Mouse (Mus musculus) forebrain, embryonic 10.5 days (tissue): ENCODE measurements around the gene Lin7a. TPM values are rescaled to one million over a fixed set of nuclear protein-coding genes. Genes with fewer than 3 reads are reported as not detected.

Experiments
- DNase-seq: peaks from one replicate; pipeline ENCODE4 v3.0.0-alpha.2; 2017; ENCODE audit warnings: low spot score; ENCODE audit errors: extremely low spot score
- H3K27ac ChIP-seq: fragments of 300-500 bp; sonication (generic); 2 replicates; pipeline ENCODE4 v1.5.1; 2016; ENCODE audit warnings: mild to moderate bottlenecking
- H3K27me3 ChIP-seq: fragments of 300-500 bp; sonication (generic); 2 replicates; pipeline ENCODE4 v1.6.1; 2016; ENCODE audit warnings: mild to moderate bottlenecking; ENCODE audit not compliant: poor library complexity, severe bottlenecking
- H3K36me3 ChIP-seq: fragments of 300-500 bp; sonication (generic); replicated peaks from 2 replicates; pipeline ENCODE4 v1.6.1; 2016; ENCODE audit warnings: mild to moderate bottlenecking, moderate library complexity
- H3K4me1 ChIP-seq: fragments of 300-500 bp; sonication (generic); 2 replicates; pipeline ENCODE4 v1.6.1; 2016
- H3K4me3 ChIP-seq: fragments of 300-500 bp; sonication (generic); 2 replicates; pipeline ENCODE4 v1.5.1; 2016; ENCODE audit warnings: mild to moderate bottlenecking, moderate library complexity
- H3K9me3 ChIP-seq: fragments of 300-500 bp; sonication (generic); 2 replicates; pipeline ENCODE4 v1.6.1; 2016; ENCODE audit warnings: mild to moderate bottlenecking, moderate library complexity
- WGBS: fragments of 180-500 bp; shearing (Covaris S2); methylation state at CpG from one replicate; pipeline ENCODE4 v1.1.7; 2016; 5-methylcytosine and 5-hydroxymethylcytosine counted together
- polyA plus RNA-seq: library from polyadenylated mRNA; unstranded; fragments of >200 nt; fragmentation: Nextera tagmentation; extraction: Ambion mirVana; gene quantifications from 2 replicates; pipeline ENCODE4 v1.2.1, GENCODE M21; 2016

Lin7a gene
- polyA plus RNA-seq, 1 experiment from 2014 or later, result 1.4 TPM

DNA sequence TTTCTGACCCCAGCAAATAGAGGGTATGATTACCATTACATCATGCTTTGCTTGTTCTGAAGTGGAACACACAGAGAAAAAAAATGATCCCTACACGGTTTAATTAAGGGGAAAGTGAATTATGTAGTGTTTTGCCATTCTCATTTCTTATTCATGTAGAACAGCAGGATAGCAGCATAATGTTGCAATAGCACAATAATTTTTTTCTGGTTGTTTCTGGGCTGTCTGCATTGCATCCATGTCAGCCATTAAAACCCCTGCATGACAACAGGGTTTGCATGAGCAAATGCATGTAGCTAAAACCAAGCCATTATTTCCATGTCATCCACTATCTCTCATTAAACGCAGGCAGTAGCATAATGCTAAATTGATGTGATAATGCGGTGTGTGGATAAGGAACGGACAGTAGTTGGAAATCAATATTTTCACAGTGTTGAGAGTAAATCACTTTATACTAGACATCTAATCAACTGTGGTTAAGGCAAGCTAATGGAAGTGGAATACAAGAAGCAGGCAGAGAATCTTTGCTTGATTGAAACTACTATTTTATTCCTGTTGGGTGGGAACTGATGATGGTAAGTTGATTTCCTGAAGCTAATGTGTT lies 109.8 kb downstream of the Lin7a start:
- 88% methylated on average over 4 of the region's 4 CpGs for WGBS
- Histone ChIP-seq H3K4me3 (no peak overlapping the region), H3K9me3 (no peaks in the 10 kb centered on the region), H3K27me3 (no peaks in the 10 kb centered on the region), H3K27ac (no peak overlapping the region), H3K4me1 (no peaks in the 10 kb centered on the region), H3K36me3 (no peaks in the 10 kb centered on the region)
- no peak for DNase-seq

DNA sequence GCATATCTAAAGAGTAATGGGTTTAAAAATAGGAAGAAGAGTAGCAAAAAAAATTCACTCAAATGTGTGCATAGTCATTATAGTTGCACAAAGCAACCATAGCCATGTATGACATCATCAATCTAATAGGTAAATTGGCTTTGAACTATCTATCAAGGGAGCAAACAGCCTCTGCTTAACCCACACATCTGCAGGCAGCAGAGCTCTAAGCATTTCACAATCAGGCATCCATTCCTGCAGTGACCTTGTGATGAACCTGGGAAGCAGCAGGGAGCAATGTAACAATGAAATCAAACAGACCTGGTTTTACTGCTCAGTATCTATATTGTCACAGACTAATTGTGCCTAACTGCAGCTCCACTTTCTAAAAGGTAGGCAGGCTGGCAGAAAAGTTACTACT lies 112.3 kb downstream of the Lin7a start:
- Histone ChIP-seq H3K4me3 (no peak overlapping the region), H3K27ac (no peak overlapping the region), H3K36me3 (no peaks in the 10 kb centered on the region), H3K4me1 (no peaks in the 10 kb centered on the region), H3K9me3 (no peaks in the 10 kb centered on the region), H3K27me3 (no peaks in the 10 kb centered on the region)
- no peak for DNase-seq

DNA sequence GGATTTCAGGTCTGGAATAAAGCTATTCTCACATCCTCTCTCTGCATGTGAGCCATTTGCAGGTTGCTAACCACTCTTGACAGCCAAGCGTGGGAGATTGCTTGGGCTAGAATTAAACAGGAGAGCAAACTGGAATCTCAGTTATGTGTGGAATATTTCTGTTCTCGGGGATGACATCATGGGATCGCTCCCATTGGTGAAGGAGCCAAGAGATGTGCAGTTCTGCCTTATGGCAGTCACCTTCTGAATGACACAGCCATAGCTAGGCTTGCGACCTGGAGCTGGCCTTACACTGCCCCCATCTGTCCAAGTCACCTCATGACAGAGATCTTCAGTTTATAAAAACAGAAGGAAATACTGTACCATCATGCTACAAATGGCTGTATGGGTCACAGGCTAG lies 118.0 kb downstream of the Lin7a start:
- no peaks in the 10 kb centered on the region for H3K36me3 ChIP-seq
- no peaks in the 10 kb centered on the region for H3K27me3 ChIP-seq
- H3K27ac ChIP-seq, result no peak overlapping the region
- 62% methylated on average over 4 of the region's 4 CpGs for WGBS
- no peaks in the 10 kb centered on the region for H3K4me1 ChIP-seq
- no peak for DNase-seq
- H3K4me3 ChIP-seq, result no peak overlapping the region
- no peaks in the 10 kb centered on the region for H3K9me3 ChIP-seq

DNA sequence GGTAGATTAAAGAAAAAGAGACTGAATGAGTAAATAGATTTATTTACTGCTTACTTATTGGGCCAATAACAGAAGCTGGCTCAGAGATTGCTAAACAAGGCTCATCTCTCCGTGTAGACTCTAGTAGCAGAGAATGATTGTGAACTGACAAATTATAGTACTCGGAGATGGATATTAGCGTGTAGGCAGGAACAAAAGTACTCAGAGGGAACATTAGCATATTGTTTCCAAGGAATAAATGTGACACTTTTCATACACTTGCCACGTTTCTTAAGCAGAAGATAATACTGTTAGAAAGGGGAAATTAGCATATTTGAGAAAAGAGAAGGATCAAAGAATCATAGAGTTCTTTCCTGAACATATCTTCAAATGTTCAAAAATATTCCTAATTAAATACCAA lies 133.9 kb downstream of the Lin7a start:
- no peaks in the 10 kb centered on the region for H3K27me3 ChIP-seq
- 88% methylated on average over 4 of the region's 4 CpGs for WGBS
- no peaks in the 10 kb centered on the region for H3K36me3 ChIP-seq
- no peak overlapping the region for H3K4me3 ChIP-seq
- H3K27ac ChIP-seq, result no peak overlapping the region
- H3K4me1 ChIP-seq, result no peaks in the 10 kb centered on the region
- H3K9me3 ChIP-seq, result no peaks in the 10 kb centered on the region
- no peak for DNase-seq

DNA sequence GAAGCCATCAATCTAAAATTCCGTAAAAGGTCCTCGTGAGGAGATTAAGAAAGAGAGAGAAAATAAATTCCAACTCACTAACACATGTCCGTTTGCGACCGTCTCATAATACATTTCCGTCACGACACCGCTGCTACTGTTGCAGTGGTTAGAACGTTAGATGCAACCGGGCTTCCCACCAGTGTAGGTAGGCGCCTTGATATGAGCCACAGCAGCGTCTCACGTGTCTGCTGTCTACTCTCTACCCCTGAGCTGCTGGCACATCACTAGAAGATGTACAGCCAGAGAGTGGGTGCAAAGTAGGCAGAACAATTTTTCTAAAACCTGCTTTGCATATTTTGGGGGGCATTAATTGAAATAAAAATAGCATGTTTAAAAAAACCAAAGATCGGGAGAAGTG lies 146.8 kb downstream of the Lin7a start:
- Histone ChIP-seq H3K4me1 (no peaks in the 10 kb centered on the region), H3K9me3 (no peaks in the 10 kb centered on the region), H3K36me3 (no peaks in the 10 kb centered on the region), H3K4me3 (no peak overlapping the region), H3K27me3 (no peaks in the 10 kb centered on the region), H3K27ac (no peak overlapping the region)
- WGBS, result 95% methylated on average over 14 of the region's 14 CpGs
- no peak for DNase-seq

DNA sequence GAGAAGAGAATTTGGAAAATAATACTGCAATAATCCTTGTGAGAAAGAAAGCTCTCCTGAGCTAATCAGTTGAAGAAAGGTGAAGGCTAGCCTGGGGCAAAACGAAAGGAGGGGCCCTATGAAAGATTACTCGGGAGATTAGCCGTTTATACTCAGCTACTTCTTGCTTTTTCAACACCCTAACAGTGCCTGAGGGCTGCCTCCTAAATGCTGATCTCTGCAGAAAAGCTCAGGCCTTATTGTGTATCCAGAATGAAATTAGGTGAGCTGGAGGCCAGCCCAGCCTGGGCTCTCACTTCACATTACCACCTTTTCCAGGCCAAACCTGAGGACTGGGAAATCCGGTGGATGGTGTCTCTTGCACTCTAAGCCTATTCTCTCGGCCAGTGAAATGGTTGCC lies 165.5 kb downstream of the Lin7a start:
- Histone ChIP-seq H3K9me3 (no peaks in the 10 kb centered on the region), H3K4me1 (no peaks in the 10 kb centered on the region), H3K36me3 (no peaks in the 10 kb centered on the region), H3K27me3 (no peaks in the 10 kb centered on the region), H3K4me3 (no peak overlapping the region), H3K27ac (no peak overlapping the region)
- 68% methylated on average over 5 of the region's 5 CpGs for WGBS
- DNase-seq, result no peak

DNA sequence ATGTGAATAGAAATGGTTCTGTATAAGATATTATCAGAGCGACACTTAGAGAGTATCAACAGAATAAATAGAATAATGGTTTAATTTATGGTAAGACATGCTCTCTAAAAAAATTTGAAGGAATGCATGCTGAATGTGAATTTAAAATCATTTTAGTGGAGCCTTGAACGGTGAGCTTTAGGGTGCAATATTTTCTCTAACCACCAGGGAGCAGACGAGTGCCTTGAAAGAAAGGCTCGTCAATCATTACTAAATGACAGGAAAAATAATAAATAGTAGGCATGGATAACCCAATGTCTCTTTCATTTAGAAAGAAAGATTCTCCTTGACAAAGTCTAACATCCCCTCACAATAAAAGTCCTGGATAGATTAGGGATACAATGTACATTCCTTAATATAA lies 171.3 kb downstream of the Lin7a start:
- Histone ChIP-seq H3K9me3 (no peaks in the 10 kb centered on the region), H3K27ac (no peak overlapping the region), H3K36me3 (no peaks in the 10 kb centered on the region), H3K4me3 (no peak overlapping the region), H3K4me1 (no peaks in the 10 kb centered on the region), H3K27me3 (no peaks in the 10 kb centered on the region)
- 13% methylated on average over 4 of the region's 4 CpGs for WGBS
- no peak for DNase-seq

DNA sequence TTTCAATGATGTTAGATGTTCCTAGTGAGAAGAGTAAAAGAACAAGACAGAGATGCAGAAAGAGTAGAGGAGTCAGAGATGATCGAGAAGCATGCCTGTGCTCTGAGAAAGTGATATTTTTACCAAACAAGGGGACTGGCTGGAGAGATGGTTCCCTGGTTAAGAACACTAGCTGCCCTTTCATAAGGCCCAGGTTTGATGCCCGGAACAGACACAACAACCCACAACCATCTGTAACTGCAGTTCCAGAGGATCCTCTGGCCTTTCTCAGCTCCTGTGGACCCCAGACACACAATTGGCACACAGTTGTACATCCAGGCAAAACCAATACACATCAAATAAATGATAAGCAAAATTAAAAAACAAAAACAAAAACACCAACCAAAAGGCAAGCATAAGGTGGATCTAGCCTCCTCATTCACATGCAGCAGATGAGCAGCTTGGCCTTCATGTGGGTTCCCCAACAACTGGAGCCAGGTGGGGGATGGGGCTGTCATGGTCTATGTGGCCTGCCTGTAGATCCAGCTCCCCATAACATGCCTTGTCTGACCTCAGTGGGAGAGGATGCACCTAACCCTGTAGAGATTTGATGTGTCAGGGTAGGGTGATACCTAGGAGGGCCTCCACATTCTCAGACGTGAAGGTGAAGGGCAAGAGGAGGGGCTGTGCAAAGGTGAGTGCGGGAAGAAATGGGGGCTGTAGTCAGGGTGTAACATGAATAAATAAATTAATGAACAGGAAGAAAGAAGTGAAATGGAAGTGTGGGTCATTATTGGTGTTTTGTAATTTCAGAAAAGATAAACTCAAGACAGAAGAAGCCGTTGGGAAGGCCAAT lies 178.2 kb downstream of the Lin7a start:
- WGBS, result 94% methylated on average over 5 of the region's 5 CpGs
- no peak overlapping the region for H3K4me3 ChIP-seq
- H3K27ac ChIP-seq, result no peak overlapping the region
- no peaks in the 10 kb centered on the region for H3K27me3 ChIP-seq
- no peaks in the 10 kb centered on the region for H3K9me3 ChIP-seq
- no peaks in the 10 kb centered on the region for H3K4me1 ChIP-seq
- H3K36me3 ChIP-seq, result no peaks in the 10 kb centered on the region
- no peak for DNase-seq

DNA sequence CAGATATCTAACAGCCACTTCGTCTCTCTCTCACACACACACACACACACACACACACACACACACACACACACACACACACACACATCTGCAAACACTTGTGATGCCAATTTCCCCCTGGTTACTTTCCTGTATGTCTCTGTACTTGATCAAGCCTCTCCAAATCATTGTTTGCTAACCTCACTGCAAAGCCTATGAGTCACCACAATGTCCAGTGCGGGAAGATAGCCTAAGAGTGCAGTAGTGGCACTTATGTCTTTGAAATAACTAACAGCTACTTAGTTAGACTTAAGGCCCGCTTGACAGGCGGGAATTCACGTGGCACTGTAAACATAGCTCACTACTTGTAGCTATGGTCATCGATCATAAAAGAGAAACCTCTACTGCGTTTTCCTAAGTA lies 196.3 kb downstream of the Lin7a start:
- DNase-seq, result no peak
- Histone ChIP-seq H3K9me3 (no peaks in the 10 kb centered on the region), H3K36me3 (no peaks in the 10 kb centered on the region), H3K27me3 (no peaks in the 10 kb centered on the region), H3K4me1 (no peaks in the 10 kb centered on the region), H3K27ac (no peak overlapping the region), H3K4me3 (no peak overlapping the region)
- WGBS, result 89% methylated on average over 7 of the region's 7 CpGs

Other genes with a start within 250 kb of the Lin7a start
- 2.6 and 2.7 TPM in 2 replicates for gene Acss3, start 148.0 kb upstream of the Lin7a start, polyA plus RNA-seq
- 0.43 and 0.47 TPM in 2 replicates for gene Myf5, start 214.4 kb downstream of the Lin7a start, polyA plus RNA-seq
- not detected in 2 replicates for gene Myf6, start 223.1 kb downstream of the Lin7a start, polyA plus RNA-seq